In genomic region chr13:117028221-117028620, GRCm38 (mm10) we compare ENCODE assay signal across 17 mouse cellular contexts. TPM values are rescaled to one million over a fixed set of nuclear protein-coding genes. Genes with fewer than 3 reads are reported as not detected.
A peak's percentile ranks its signal among the peaks of the same experiment; 100 is the strongest.
DNase-seq lines count a peak whose midpoint lies in the region; ATAC-seq lines count a peak whose summit lies in the region.
"Had no signal": no experiment of that assay in that cellular context is flagged by ENCODE, and none has a peak within 500 bp of the region (broad histone marks: within the 10 kb centered on the region; RNA-seq: fewer than 3 reads in every experiment).

No protein-coding gene starts in this region.

- peak; percentile 11 to 22; a peak in 3 of 4 replicates for ATAC-seq in hematopoietic stem cell, adult 5-6 weeks (replicated peaks in 1 of 2; ENCODE audit: insufficient read depth in 1 of 2, low FRiP score in 2 of 2, low TSS enrichment in 1 of 2, low read depth in 1 of 2, poor library complexity in 2 of 2, severe bottlenecking in 2 of 2)
- peak; percentile 51 for ATAC-seq in neutrophil, adult 5-6 weeks (ENCODE audit: extremely low read depth, insufficient number of reproducible peaks, low FRiP score, poor library complexity, severe bottlenecking)
- ATAC-seq: forebrain, embryonic 15.5 days; hindbrain, postnatal 0 days had no signal

- DNase-seq in lung, postnatal 25 days (ENCODE audit: low spot score): peak; percentile 11
- no peak for DNase-seq in lung, postnatal 14 days
- DNase-seq in B cell, adult 2 months: peak; percentile 40 to 53
- DNase-seq in c-Kit-positive CD71-positive TER-119-positive erythroid progenitor cells, embryonic 14.5 days (ENCODE audit: low spot score): no peak
- DNase-seq in layer of hippocampus, adult 9-11 months: no peak
- no peak for DNase-seq in gastrocnemius, postnatal 4 days (ENCODE audit: low spot score in 2 of 2)
- DNase-seq: adrenal gland, adult 8-10 months; adrenal gland, postnatal 36 days; cerebellum, adult 11 months; cerebellum, adult 8-10 months; cerebellum, postnatal 14 days; gastrocnemius, postnatal 10 days; heart, postnatal 4 days had no signal

RNA-seq across cellular contexts. Expression of gene Parp8, which starts 2.9 kb away (rescaled TPM):
- total RNA-seq in hematopoietic stem cell, adult 5-6 weeks (2017): 76.8 and 100 TPM in 2 replicates
- total RNA-seq in neutrophil, adult 5-6 weeks (2017): 82.1 and 89.8 TPM in 2 replicates
- 10 to 100 TPM; 19.6 to 22.2 TPM for total RNA-seq in gastrocnemius, postnatal 4 days (2021)

Comparison
In these comparisons a context has a peak if more than half of its experiments do, and no peak if none do; other contexts are left out.
1. DNase-seq: peak in lung, postnatal 25 days (single experiment) and B cell, adult 2 months (2 of 2); none in lung, postnatal 14 days (single experiment), c-Kit-positive CD71-positive TER-119-positive erythroid progenitor cells, embryonic 14.5 days (single experiment), layer of hippocampus, adult 9-11 months (single experiment) and gastrocnemius, postnatal 4 days (0 of 2).